8 mouse cellular contexts compared by ENCODE assay signal in genomic region chr8:84745032-84745925, GRCm38 (mm10). TPM values are rescaled to one million over a fixed set of nuclear protein-coding genes. Genes with fewer than 3 reads are reported as not detected.
A peak's percentile ranks its signal among the peaks of the same experiment; 100 is the strongest.
DNase-seq lines count a peak whose midpoint lies in the region; ATAC-seq and TF ChIP-seq lines count a peak whose summit lies in the region.

No protein-coding gene starts in this region.

- H3K79me2 ChIP-seq in CH12.LX (replicated peaks; ENCODE audit: control insufficient read depth, extremely low read depth, insufficient read depth, poor library complexity, severe bottlenecking): no peaks in the 10 kb centered on the region

- dilution Hi-C loops in CH12.LX (cut with MboI; ENCODE audit: extremely low pct_ligation_motif_present, extremely low pct_unique_long_range_greater_than_20kb, low sequenced_read_pairs): no loop called here

- H3K4me2 ChIP-seq in CH12.LX (ENCODE audit: insufficient read depth, low read depth, poor library complexity, severe bottlenecking): peak overlapping the region; percentile 24; the same call in 1 of the 2 replicates
- peak overlapping the region; percentile 6; the same call in 1 of the 2 replicates for H3K4me2 ChIP-seq in forebrain, embryonic 16.5 days (ENCODE audit: low read length)
- peak overlapping the region; percentile 54 for H3K4me2 ChIP-seq in limb, embryonic 12.5 days

- in situ Hi-C loops in CH12.LX (cut with MboI; ENCODE audit: low pct_ligation_motif_present, low pct_unique_long_range_greater_than_20kb, low sequenced_read_pairs): no loop called here

- peaks cover 7 to 9% of the 10 kb centered on the region in 2 experiments for H3K4me1 ChIP-seq in CH12.LX (ENCODE audit: control insufficient read depth in 1 of 2, insufficient read depth in 2 of 2)
- peaks cover 85% of the 10 kb centered on the region for H3K4me1 ChIP-seq in forebrain, embryonic 16.5 days (replicated peaks; ENCODE audit: control insufficient read depth, insufficient read depth, low read length)
- peaks cover 98% of the 10 kb centered on the region for H3K4me1 ChIP-seq in limb, embryonic 12.5 days (replicated peaks)

- H3K27me3 ChIP-seq in CH12.LX (replicated peaks): peaks cover 77% of the 10 kb centered on the region
- no peaks in the 10 kb centered on the region for H3K27me3 ChIP-seq in forebrain, embryonic 16.5 days (replicated peaks; ENCODE audit: control insufficient read depth, insufficient read depth, low read length)
- H3K27me3 ChIP-seq in limb, embryonic 12.5 days: peaks cover 37% of the 10 kb centered on the region; the same call in 1 of the 2 replicates

- TF ChIP-seq RAD21 in CH12.LX (IDR thresholded peaks at IDR 0.05; ENCODE audit: low read depth, low read length): no peak

- no peak overlapping the region for H3K4me3 ChIP-seq in CH12.LX (replicated peaks in 1 of 3; ENCODE audit: low read depth in 2 of 3, low read length in 2 of 3, poor library complexity in 1 of 3)
- no peak overlapping the region for H3K4me3 ChIP-seq in forebrain, embryonic 16.5 days (replicated peaks; ENCODE audit: low read length)
- peak overlapping the region; percentile 7; the same call in 1 of the 2 replicates for H3K4me3 ChIP-seq in limb, embryonic 12.5 days (replicated peaks)

- H3K27ac ChIP-seq in CH12.LX (ENCODE audit: insufficient read depth, low read depth): no peak overlapping the region
- peak overlapping the region; percentile 81 for H3K27ac ChIP-seq in forebrain, embryonic 16.5 days (ENCODE audit: low read length)
- H3K27ac ChIP-seq in limb, embryonic 12.5 days: peak overlapping the region; percentile 100

- TF ChIP-seq POLR2A in CH12.LX (IDR thresholded peaks at IDR 0.05; ENCODE audit: low read depth, low read length): no peak

- no peak for TF ChIP-seq CTCF in CH12.LX (conservative IDR thresholded peaks at IDR 0.05 in 1 of 2, IDR thresholded peaks at IDR 0.05 in 1 of 2; ENCODE audit: low read depth in 2 of 2, low read length in 2 of 2)

- H3K9me3 ChIP-seq in CH12.LX (replicated peaks; ENCODE audit: low read length): no peaks in the 10 kb centered on the region
- H3K9me3 ChIP-seq in forebrain, embryonic 16.5 days (ENCODE audit: control insufficient read depth, low read length): no peaks in the 10 kb centered on the region
- no peaks in the 10 kb centered on the region for H3K9me3 ChIP-seq in limb, embryonic 12.5 days

- peak; percentile 29 for DNase-seq in 416B (ENCODE audit: low read depth)
- DNase-seq in CH12.LX (ENCODE audit: extremely low read depth): no peak
- DNase-seq in retina, postnatal 1 day: peak; percentile 75
- DNase-seq in right cerebral cortex, postnatal 25 days: no peak
- no peak for DNase-seq in left cerebral cortex, postnatal 25 days (ENCODE audit: low spot score in 2 of 2)

- WGBS in forebrain, embryonic 16.5 days: 9% methylated on average over 16 of the region's 17 CpGs
- 4% methylated on average over 17 of the region's 17 CpGs for WGBS in limb, embryonic 12.5 days

- no peak for ATAC-seq in forebrain, embryonic 16.5 days
- ATAC-seq in limb, embryonic 12.5 days (ENCODE audit: insufficient number of reproducible peaks, insufficient read depth, low FRiP score, low TSS enrichment, low read depth): no peak
- ATAC-seq in megakaryocyte progenitor cell, adult 5-6 weeks (replicated peaks; ENCODE audit: poor library complexity): no peak; the same call in 1 of the 2 replicates

- H3K36me3 ChIP-seq in CH12.LX (replicated peaks in 1 of 2; ENCODE audit: control insufficient read depth in 1 of 2, insufficient read depth in 1 of 2, low read length in 1 of 2): no peaks in the 10 kb centered on the region
- H3K36me3 ChIP-seq in forebrain, embryonic 16.5 days (ENCODE audit: control insufficient read depth, insufficient read depth): no peaks in the 10 kb centered on the region
- H3K36me3 ChIP-seq in limb, embryonic 12.5 days: 0 out of 2 replicates have a peak, but pooled peaks cover 8% of the 10 kb centered on the region

- H3K9ac ChIP-seq in CH12.LX (ENCODE audit: insufficient read depth, low read depth): no peak overlapping the region
- peak overlapping the region; percentile 41 for H3K9ac ChIP-seq in forebrain, embryonic 16.5 days (replicated peaks; ENCODE audit: low read depth, low read length)
- H3K9ac ChIP-seq in limb, embryonic 12.5 days (replicated peaks): peak overlapping the region; percentile 31; the same call in 1 of the 2 replicates

- TF ChIP-seq EP300 in CH12.LX (IDR thresholded peaks at IDR 0.05; ENCODE audit: low read length): no peak

- intact Hi-C loops in left cerebral cortex, postnatal 25 days (cut with DNase I): no loop called here

TF ChIP-seq in CH12.LX, 34 proteins besides CTCF, POLR2A, EP300 and RAD21:
- TF ChIP-seq CHD2 (IDR thresholded peaks at IDR 0.05; ENCODE audit: low read length) (peak; percentile 56; the same call in 1 of the 2 replicates), KAT2A (IDR thresholded peaks at IDR 0.05; ENCODE audit: insufficient replicate concordance, low read length) (no peak)

RNA-seq across cellular contexts. Expression of gene G430095P16Rik, which starts 22.5 kb away (rescaled TPM):
- 0.17 TPM in 1 of 2 replicates, not detected in the other for total RNA-seq in CH12.LX (2012; rRNA removed)
- 0.39 TPM in 1 of 2 replicates, not detected in the other for total RNA-seq in CH12.LX (2014; rRNA removed)
- not detected in 2 replicates for polyA plus RNA-seq in CH12.LX (2012; ENCODE audit: insufficient read length, low read depth)
- polyA plus RNA-seq in forebrain, embryonic 16.5 days (2015; fragmentation: Nextera tagmentation; extraction: Ambion mirVana): 2.0 and 2.2 TPM in 2 replicates
- 9.7 and 11.8 TPM in 2 replicates for polyA plus RNA-seq in limb, embryonic 12.5 days (2016; fragmentation: Nextera tagmentation; extraction: Ambion mirVana)
- under 1 TPM in 1 of 2 experiments, not detected in 1; 0.71 TPM for total RNA-seq in left cerebral cortex, postnatal 25 days (2021)
- 12.2 and 15.2 TPM in 2 replicates for total RNA-seq in megakaryocyte progenitor cell, adult 5-6 weeks (2015)
- total RNA-seq in megakaryocyte progenitor cell, adult 5-6 weeks (2017): 3.7 and 8.5 TPM in 2 replicates

RNA-seq across cellular contexts. Expression of gene Lyl1, which starts 44.0 kb away (rescaled TPM):
- total RNA-seq in CH12.LX (2012; rRNA removed) (38.5 and 45.5 TPM in 2 replicates), CH12.LX (2014; rRNA removed) (20.3 and 20.6 TPM in 2 replicates)
- polyA plus RNA-seq in CH12.LX (2012; ENCODE audit: insufficient read length, low read depth): 53.2 and 54.5 TPM in 2 replicates
- polyA plus RNA-seq in forebrain, embryonic 16.5 days (2015; fragmentation: Nextera tagmentation; extraction: Ambion mirVana): 2.6 and 2.9 TPM in 2 replicates
- polyA plus RNA-seq in limb, embryonic 12.5 days (2016; fragmentation: Nextera tagmentation; extraction: Ambion mirVana): 3.7 and 4.7 TPM in 2 replicates
- total RNA-seq in left cerebral cortex, postnatal 25 days (2021): 1 to 10 TPM; 2.8 to 3.5 TPM
- 56.3 and 72.0 TPM in 2 replicates for total RNA-seq in megakaryocyte progenitor cell, adult 5-6 weeks (2015)
- total RNA-seq in megakaryocyte progenitor cell, adult 5-6 weeks (2017): 58.0 and 65.6 TPM in 2 replicates

RNA-seq across cellular contexts. Expression of gene Nfix, which starts 54.9 kb away (rescaled TPM):
- 0.76 and 1.1 TPM in 2 replicates for total RNA-seq in CH12.LX (2012; rRNA removed)
- total RNA-seq in CH12.LX (2014; rRNA removed): 0.09 and 0.19 TPM in 2 replicates
- polyA plus RNA-seq in CH12.LX (2012; ENCODE audit: insufficient read length, low read depth): 8.6 and 10.5 TPM in 2 replicates
- 440 and 546 TPM in 2 replicates for polyA plus RNA-seq in forebrain, embryonic 16.5 days (2015; fragmentation: Nextera tagmentation; extraction: Ambion mirVana)
- polyA plus RNA-seq in limb, embryonic 12.5 days (2016; fragmentation: Nextera tagmentation; extraction: Ambion mirVana): 14.5 and 18.1 TPM in 2 replicates
- 100 to 1,000 TPM; 273 to 322 TPM for total RNA-seq in left cerebral cortex, postnatal 25 days (2021)
- 44.4 and 46.9 TPM in 2 replicates for total RNA-seq in megakaryocyte progenitor cell, adult 5-6 weeks (2015)
- total RNA-seq in megakaryocyte progenitor cell, adult 5-6 weeks (2017): 12.0 and 15.7 TPM in 2 replicates

RNA-seq across cellular contexts. Expression of gene Nacc1, which starts 57.6 kb away (rescaled TPM):
- total RNA-seq in CH12.LX (2012; rRNA removed): 45.1 and 49.0 TPM in 2 replicates
- total RNA-seq in CH12.LX (2014; rRNA removed): 21.9 and 23.3 TPM in 2 replicates
- 73.0 and 84.1 TPM in 2 replicates for polyA plus RNA-seq in CH12.LX (2012; ENCODE audit: insufficient read length, low read depth)
- polyA plus RNA-seq in forebrain, embryonic 16.5 days (2015; fragmentation: Nextera tagmentation; extraction: Ambion mirVana): 15.5 and 15.7 TPM in 2 replicates
- polyA plus RNA-seq in limb, embryonic 12.5 days (2016; fragmentation: Nextera tagmentation; extraction: Ambion mirVana): 16.9 and 21.4 TPM in 2 replicates
- total RNA-seq in left cerebral cortex, postnatal 25 days (2021): 10 to 100 TPM; 97.8 to 97.9 TPM
- 71.6 and 77.1 TPM in 2 replicates for total RNA-seq in megakaryocyte progenitor cell, adult 5-6 weeks (2015)
- 50.9 and 53.5 TPM in 2 replicates for total RNA-seq in megakaryocyte progenitor cell, adult 5-6 weeks (2017)

RNA-seq across cellular contexts. Expression of gene Trmt1, which starts 59.2 kb away (rescaled TPM):
- total RNA-seq in CH12.LX (2012; rRNA removed) (157 and 160 TPM in 2 replicates), CH12.LX (2014; rRNA removed) (77.0 and 94.5 TPM in 2 replicates)
- 140 and 157 TPM in 2 replicates for polyA plus RNA-seq in CH12.LX (2012; ENCODE audit: insufficient read length, low read depth)
- polyA plus RNA-seq in forebrain, embryonic 16.5 days (2015; fragmentation: Nextera tagmentation; extraction: Ambion mirVana): 63.4 and 73.3 TPM in 2 replicates
- 63.4 and 66.9 TPM in 2 replicates for polyA plus RNA-seq in limb, embryonic 12.5 days (2016; fragmentation: Nextera tagmentation; extraction: Ambion mirVana)
- total RNA-seq in left cerebral cortex, postnatal 25 days (2021): 10 to 100 TPM; 85.2 to 90.1 TPM
- total RNA-seq in megakaryocyte progenitor cell, adult 5-6 weeks (2015): 56.0 and 64.4 TPM in 2 replicates
- 82.2 and 84.4 TPM in 2 replicates for total RNA-seq in megakaryocyte progenitor cell, adult 5-6 weeks (2017)

Comparison
In these comparisons a context has a peak if more than half of its experiments do, and no peak if none do; other contexts are left out.
1. DNase-seq: peak in 416B (single experiment) and retina, postnatal 1 day (single experiment); none in CH12.LX (single experiment), right cerebral cortex, postnatal 25 days (single experiment) and left cerebral cortex, postnatal 25 days (0 of 2).
2. RNA of gene Lyl1, which starts 44.0 kb away (total RNA-seq): 56.3 to 72.0 TPM in megakaryocyte progenitor cell, adult 5-6 weeks and 20.3 to 45.5 TPM in CH12.LX; 2.8 to 3.5 TPM in left cerebral cortex, postnatal 25 days; every median in the first group is over 4 times any median in the second.
3. RNA of gene Nfix, which starts 54.9 kb away (total RNA-seq): 273 to 322 TPM in left cerebral cortex, postnatal 25 days; 12.0 to 46.9 TPM in megakaryocyte progenitor cell, adult 5-6 weeks and 0.09 to 1.1 TPM in CH12.LX; every median in the first group is over 4 times any median in the second.
4. Peak in every context shown above with its lines, with median percentiles within 50 percentile points of each other: H3K4me2 ChIP-seq.